Mouse (Mus musculus) kidney, embryonic 14.5 days (tissue): Measurements from ENCODE around the gene Adcy10. TPM values are rescaled to one million over a fixed set of nuclear protein-coding genes. Genes with fewer than 3 reads are reported as not detected.
A peak's percentile ranks its signal among the peaks of the same experiment; 100 is the strongest.

ENCODE experiments used
- ATAC-seq: fragments of 200-750 bp; cut with Nextera tagmentation; 2 replicates; pipeline ENCODE4 v1.8.0; 2017; ENCODE audit warnings: moderate number of reproducible peaks, mild to moderate bottlenecking, moderate TSS enrichment, moderate library complexity; ENCODE audit not compliant: low FRiP score, low TSS enrichment
- H3K27ac ChIP-seq: fragments of 300-500 bp; sonication (generic); 2 replicates; pipeline ENCODE4 v1.5.1; 2014; ENCODE audit warnings: low read depth, mild to moderate bottlenecking, low read length, moderate library complexity, mixed read lengths
- H3K27me3 ChIP-seq: fragments of 300-500 bp; sonication (generic); 2 replicates; pipeline ENCODE4 v1.6.1; 2014; ENCODE audit warnings: mild to moderate bottlenecking, low read length; ENCODE audit not compliant: control insufficient read depth, insufficient read depth
- H3K36me3 ChIP-seq: fragments of 300-500 bp; sonication (generic); 2 replicates; pipeline ENCODE4 v1.6.1; 2014; ENCODE audit warnings: low read length, mixed read lengths; ENCODE audit not compliant: control insufficient read depth, insufficient read depth
- H3K4me1 ChIP-seq: fragments of 300-500 bp; sonication (generic); 2 replicates; pipeline ENCODE4 v1.6.1; 2014; ENCODE audit warnings: low read length, mixed read lengths; ENCODE audit not compliant: control insufficient read depth, insufficient read depth
- H3K4me2 ChIP-seq: fragments of 300-500 bp; sonication (generic); replicated peaks from 2 replicates; pipeline ENCODE4 v1.6.1; 2014; ENCODE audit warnings: low read depth, mild to moderate bottlenecking, low read length
- H3K4me3 ChIP-seq: fragments of 300-500 bp; sonication (generic); 2 replicates; pipeline ENCODE4 v1.5.1; 2014; ENCODE audit warnings: mild to moderate bottlenecking, low read length
- H3K9ac ChIP-seq: fragments of 300-500 bp; sonication (generic); 2 replicates; pipeline ENCODE4 v1.6.1; 2014; ENCODE audit warnings: low read depth, mild to moderate bottlenecking, low read length, moderate library complexity
- H3K9me3 ChIP-seq: fragments of 300-500 bp; sonication (generic); 2 replicates; pipeline ENCODE4 v1.6.1; 2016; ENCODE audit warnings: low read length; ENCODE audit not compliant: control insufficient read depth
- WGBS: fragments of 180-500 bp; shearing (Covaris S2); extraction: QIAGEN DNeasy Blood & Tissue Kit; methylation state at CpG from one replicate; pipeline ENCODE4 v1.1.7; 2014; 5-methylcytosine and 5-hydroxymethylcytosine counted together
- polyA plus RNA-seq: library from polyadenylated mRNA; unstranded; fragments of >200 nt; fragmentation: Nextera tagmentation; extraction: Ambion mirVana; gene quantifications from 2 replicates; pipeline ENCODE4 v1.2.1, GENCODE M21; 2014

The Adcy10 gene
- polyA plus RNA-seq, 1 experiment from 2014 or later, result 0.18 TPM

DNA sequence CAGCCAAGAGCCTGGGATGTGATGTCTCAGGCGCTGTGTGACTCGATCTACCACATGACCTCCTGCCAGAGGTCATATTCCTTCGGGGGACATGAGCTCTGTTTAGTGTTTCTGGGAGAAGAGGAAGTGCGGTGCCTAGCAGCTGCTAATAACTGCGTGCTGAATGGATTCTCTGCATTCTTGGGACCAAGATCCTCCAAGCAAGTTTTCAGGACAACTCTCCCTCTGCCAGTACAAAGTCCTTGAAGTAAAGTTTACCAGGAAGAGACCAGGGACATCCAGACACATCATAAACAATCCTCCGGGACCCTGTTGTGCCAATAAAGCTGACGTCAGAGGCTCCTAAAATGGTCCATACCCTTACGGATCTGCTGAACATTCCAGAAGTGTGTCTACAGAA lies 102.9 kb downstream of the Adcy10 start:
- ATAC-seq, result no peak
- 39% methylated on average over 8 of the region's 8 CpGs for WGBS
- H3K9me3 ChIP-seq, result no peaks in the 10 kb centered on the region
- H3K4me2 ChIP-seq, result no peak overlapping the region
- H3K4me3 ChIP-seq, result no peak overlapping the region
- H3K9ac ChIP-seq, result no peak overlapping the region
- peak overlapping the region; percentile 77; the same call in 1 of the 2 replicates for H3K27ac ChIP-seq
- H3K4me1 ChIP-seq, result peaks cover 28% of the 10 kb centered on the region
- H3K27me3 ChIP-seq, result no peaks in the 10 kb centered on the region
- peaks cover 23% of the 10 kb centered on the region for H3K36me3 ChIP-seq

DNA sequence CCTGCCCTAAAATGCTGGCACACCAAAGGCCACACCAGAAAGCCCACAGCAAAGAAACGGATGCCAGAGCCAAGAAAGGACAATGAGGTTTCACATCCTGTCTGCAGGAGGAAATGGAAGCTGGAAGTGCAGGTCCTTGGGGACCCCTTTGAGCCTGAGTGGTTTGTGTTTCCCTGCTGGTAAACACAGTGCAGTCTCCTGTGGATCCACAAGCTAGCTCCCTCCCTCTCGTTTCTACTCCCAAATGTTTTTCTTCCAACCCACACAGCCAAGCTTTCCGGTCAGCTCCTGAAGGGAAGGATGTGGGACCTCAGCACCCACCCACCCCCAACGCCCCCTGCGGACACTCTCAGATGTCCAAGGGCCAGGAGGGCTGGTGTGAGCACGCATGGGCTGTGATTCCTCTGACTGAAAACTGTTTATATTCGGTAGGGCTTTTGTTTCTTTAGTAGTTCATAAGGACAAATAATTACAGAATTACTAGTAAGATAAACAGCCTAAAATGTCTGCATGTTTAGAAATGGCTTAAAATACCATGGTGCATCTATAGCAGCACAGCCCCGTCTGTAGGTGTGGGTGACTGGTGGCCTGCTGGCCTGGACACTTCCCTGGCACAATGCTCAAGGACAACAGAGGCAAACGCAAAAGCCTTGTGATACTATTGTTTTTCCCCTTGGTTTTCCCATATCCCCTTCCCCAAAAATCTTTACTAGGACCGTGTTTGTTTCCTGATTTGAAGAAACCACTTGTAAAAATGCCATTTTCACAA lies 104.5 kb downstream of the Adcy10 start:
- no peaks in the 10 kb centered on the region for H3K9me3 ChIP-seq
- H3K4me3 ChIP-seq, result no peak overlapping the region
- no peak overlapping the region for H3K9ac ChIP-seq
- peaks cover 28% of the 10 kb centered on the region for H3K4me1 ChIP-seq
- 19% methylated on average over 10 of the region's 10 CpGs for WGBS
- no peaks in the 10 kb centered on the region for H3K27me3 ChIP-seq
- peaks cover 38% of the 10 kb centered on the region for H3K36me3 ChIP-seq
- H3K4me2 ChIP-seq, result no peak overlapping the region; the same call in 1 of the 2 replicates
- ATAC-seq, result peak; percentile 80
- peak overlapping the region; percentile 77 for H3K27ac ChIP-seq

DNA sequence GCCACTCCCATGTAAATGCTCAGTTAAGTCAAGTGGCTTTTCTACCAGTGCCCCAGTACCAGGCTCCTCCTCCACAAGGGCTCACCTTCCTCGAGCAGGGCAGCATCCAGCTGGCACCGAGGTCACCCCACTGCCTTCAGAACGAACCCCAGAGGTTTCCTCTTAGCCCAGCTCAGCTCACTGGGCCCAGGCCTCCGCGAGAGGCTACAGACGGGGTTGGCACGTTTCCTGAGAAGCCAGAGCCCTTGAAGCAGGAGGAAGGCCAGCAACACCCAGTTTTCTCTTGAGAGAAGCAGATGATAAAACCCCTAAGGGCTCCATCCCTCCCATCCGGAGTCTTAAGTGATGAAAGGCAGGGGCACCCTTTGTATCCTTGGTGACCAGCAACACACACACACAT lies 105.8 kb downstream of the Adcy10 start:
- H3K36me3 ChIP-seq, result peaks cover 41% of the 10 kb centered on the region
- ATAC-seq, result no peak
- H3K9ac ChIP-seq, result no peak overlapping the region
- H3K4me2 ChIP-seq, result no peak overlapping the region
- WGBS, result 69% methylated on average over 8 of the region's 8 CpGs
- no peaks in the 10 kb centered on the region for H3K27me3 ChIP-seq
- H3K9me3 ChIP-seq, result no peaks in the 10 kb centered on the region
- peak overlapping the region; percentile 37; the same call in 1 of the 2 replicates for H3K27ac ChIP-seq
- H3K4me3 ChIP-seq, result no peak overlapping the region
- peaks cover 24% of the 10 kb centered on the region for H3K4me1 ChIP-seq

GRCm38 (mm10) chr1:165592295-165593082 lies 107.5 kb downstream of the Adcy10 start:
- H3K4me1 ChIP-seq, result peaks cover 22% of the 10 kb centered on the region
- H3K27ac ChIP-seq, result no peak overlapping the region
- H3K9ac ChIP-seq, result no peak overlapping the region
- H3K36me3 ChIP-seq, result peaks cover 41% of the 10 kb centered on the region
- H3K27me3 ChIP-seq, result no peaks in the 10 kb centered on the region
- no peaks in the 10 kb centered on the region for H3K9me3 ChIP-seq
- WGBS, result 88% methylated on average over 14 of the region's 14 CpGs
- no peak overlapping the region for H3K4me3 ChIP-seq
- H3K4me2 ChIP-seq, result no peak overlapping the region
- no peak for ATAC-seq

DNA sequence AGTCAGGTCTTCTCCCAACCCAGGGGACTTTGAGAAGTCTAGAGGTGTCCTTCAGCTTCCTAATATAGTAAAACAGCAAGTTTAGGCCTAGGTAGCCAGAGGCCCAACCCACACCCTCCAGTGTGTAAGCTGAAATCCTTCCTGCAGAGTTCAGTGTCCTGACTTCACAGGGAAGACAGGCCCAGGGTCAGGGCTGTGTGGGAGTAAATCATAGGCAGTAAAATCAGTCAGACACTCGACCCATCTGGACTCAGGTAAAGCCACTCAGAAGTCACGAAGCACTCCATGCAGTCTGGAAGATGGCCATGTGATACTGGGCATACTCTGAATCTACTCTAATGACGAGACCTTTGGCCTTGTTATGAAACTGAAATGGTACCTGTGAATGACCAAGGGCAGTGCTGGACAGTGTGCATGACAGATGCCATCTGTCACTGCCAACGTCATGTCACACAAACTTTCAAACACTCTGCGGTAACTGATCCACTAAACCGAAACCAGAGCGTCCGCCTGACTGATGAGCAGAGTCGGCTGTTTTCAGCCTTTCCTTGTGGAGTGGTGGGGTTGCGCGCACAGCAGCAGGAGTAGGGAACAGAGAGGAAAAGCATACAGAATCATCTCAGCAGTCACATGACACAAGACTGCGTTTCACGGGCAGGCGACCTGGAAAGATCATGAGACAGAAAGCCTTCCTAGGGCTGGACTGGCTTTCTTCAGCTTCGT lies 109.9 kb downstream of the Adcy10 start:
- Histone ChIP-seq H3K9me3 (no peaks in the 10 kb centered on the region), H3K9ac (no peak overlapping the region), H3K36me3 (peaks cover 57% of the 10 kb centered on the region), H3K4me2 (no peak overlapping the region), H3K4me3 (no peak overlapping the region), H3K27me3 (no peaks in the 10 kb centered on the region), H3K4me1 (peaks cover 2% of the 10 kb centered on the region; the same call in 1 of the 2 replicates), H3K27ac (no peak overlapping the region; the same call in 1 of the 2 replicates)
- ATAC-seq, result peak; percentile 66
- WGBS, result 48% methylated on average over 15 of the region's 15 CpGs

- H3K4me3 ChIP-seq, result no peak overlapping the region
- H3K27me3 ChIP-seq, result no peaks in the 10 kb centered on the region
- H3K9ac ChIP-seq, result no peak overlapping the region
- H3K36me3 ChIP-seq, result peaks cover 70% of the 10 kb centered on the region
- H3K27ac ChIP-seq, result no peak overlapping the region
- 86% methylated on average over 10 of the region's 10 CpGs for WGBS
- no peaks in the 10 kb centered on the region for H3K4me1 ChIP-seq
- no peaks in the 10 kb centered on the region for H3K9me3 ChIP-seq
- ATAC-seq, result no peak
- H3K4me2 ChIP-seq, result no peak overlapping the region
Observed at GRCm38 (mm10) chr1:165601775-165602280, 116.8 kb downstream of the Adcy10 start.

GRCm38 (mm10) chr1:165603218-165603617 lies 118.2 kb downstream of the Adcy10 start:
- Histone ChIP-seq H3K27me3 (no peaks in the 10 kb centered on the region), H3K9me3 (no peaks in the 10 kb centered on the region), H3K27ac (no peak overlapping the region), H3K4me1 (no peaks in the 10 kb centered on the region), H3K4me3 (no peak overlapping the region), H3K4me2 (no peak overlapping the region), H3K36me3 (peaks cover 79% of the 10 kb centered on the region), H3K9ac (no peak overlapping the region)
- no peak for ATAC-seq
- 93% methylated on average over 14 of the region's 14 CpGs for WGBS

DNA sequence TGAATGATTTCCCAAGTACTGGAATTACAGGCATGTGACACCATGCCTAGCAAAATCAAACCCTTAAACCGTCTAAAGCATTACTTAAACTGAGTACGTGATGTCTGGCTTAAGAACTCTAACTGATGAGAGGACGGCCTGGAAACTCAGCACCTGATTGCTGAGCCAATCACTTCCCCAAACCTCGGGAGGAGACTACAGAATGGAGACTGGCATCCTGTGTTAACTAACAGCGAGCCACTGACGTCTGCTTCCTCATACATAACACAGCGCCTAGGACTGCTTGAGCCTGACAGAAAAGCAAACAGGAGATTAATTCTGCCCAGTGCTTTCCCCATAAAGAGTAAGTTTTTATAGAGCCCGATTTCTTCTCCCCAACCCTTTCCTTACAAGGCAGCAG lies 119.2 kb downstream of the Adcy10 start:
- no peaks in the 10 kb centered on the region for H3K9me3 ChIP-seq

More for the DNA sequence above, 119.2 kb downstream of the Adcy10 start:
- Histone ChIP-seq H3K4me2 (no peak overlapping the region), H3K4me1 (no peaks in the 10 kb centered on the region), H3K9ac (no peak overlapping the region), H3K27ac (no peak overlapping the region), H3K27me3 (no peaks in the 10 kb centered on the region), H3K36me3 (peaks cover 72% of the 10 kb centered on the region), H3K4me3 (no peak overlapping the region)
- no peak for ATAC-seq
- WGBS, result 87% methylated on average over 8 of the region's 8 CpGs
